Mouse (Mus musculus): ENCODE data around the gene Grin3b. TPM values are rescaled to one million over a fixed set of nuclear protein-coding genes. Genes with fewer than 3 reads are reported as not detected.

The Grin3b gene
- polyA plus RNA-seq, 1 experiment from 2014 or later, result 0.20 TPM

- DNase-seq (ENCODE audit: low spot score), result no peak
Observed at GRCm38 (mm10) chr10:80015583-80015982, 45.1 kb downstream of the Grin3b start.

DNA sequence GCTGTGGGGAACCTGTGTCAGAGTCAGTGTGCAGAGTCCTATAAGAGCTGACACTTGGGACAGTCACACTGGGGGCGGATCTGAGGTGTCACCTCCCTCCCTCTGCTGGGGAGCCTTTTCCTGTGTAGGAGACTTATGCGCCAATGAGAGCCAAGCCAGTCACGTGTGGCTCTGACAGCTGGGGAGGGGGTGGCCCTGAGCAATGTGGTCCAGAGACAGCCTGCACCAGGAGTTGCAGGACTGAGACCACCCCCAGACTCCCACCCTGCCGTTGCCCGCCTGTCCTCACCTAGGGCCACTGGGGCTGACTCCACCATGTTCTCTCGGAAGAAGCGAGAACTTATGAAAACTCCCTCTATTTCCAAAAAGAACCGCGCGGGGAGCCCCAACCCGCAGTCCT, 46.0 kb downstream of the Grin3b start, which contains the start of gene Arhgap45:
Gene Arhgap45, plus strand, starts transcription at position 143 of the 400 bp plus-strand sequence.
- peak; percentile 94 for DNase-seq (ENCODE audit: low spot score)

DNA sequence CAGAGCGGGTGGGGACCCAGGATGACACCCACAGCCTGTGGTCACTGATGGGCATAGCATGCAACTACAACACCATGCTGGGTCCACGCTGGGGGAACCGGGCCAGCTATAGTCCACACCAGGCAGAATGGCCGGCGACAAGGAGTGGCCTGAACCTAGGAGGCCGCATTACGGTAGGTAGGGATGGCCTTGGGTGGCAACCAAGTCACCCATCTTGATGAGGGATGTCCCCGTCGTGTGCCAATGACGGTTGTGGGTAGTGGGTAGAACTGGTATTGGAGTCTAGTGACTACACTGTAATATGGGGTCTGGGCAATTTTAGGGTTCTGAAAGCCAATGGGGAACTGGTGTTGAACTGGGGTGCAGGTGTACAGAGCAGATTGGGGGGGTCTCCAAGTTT, 46.4 kb downstream of the Grin3b start:
- no peak for DNase-seq (ENCODE audit: low spot score)

DNA sequence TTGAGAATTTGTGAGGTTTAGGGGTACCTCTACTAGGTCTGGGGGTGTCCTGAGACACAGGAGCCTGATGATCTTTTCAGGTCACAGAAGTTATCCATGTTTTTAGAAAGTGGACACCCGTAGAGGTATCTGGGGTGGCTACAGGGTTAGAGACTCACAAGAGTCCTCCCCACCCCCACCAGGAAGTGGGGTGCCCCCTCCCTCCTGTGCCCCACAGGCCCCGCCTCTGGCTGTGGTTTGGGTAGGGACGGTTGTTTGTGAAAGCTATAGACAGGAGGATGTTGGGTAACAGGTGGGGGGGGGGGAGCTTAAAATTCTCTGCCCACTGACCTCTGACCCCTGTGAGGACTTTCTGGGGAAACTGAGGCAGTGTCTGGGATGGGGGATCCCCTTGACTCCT, 46.8 kb downstream of the Grin3b start:
- peak; percentile 96 for DNase-seq (ENCODE audit: low spot score)

- DNase-seq (ENCODE audit: low spot score), result peak; percentile 62
Observed at GRCm38 (mm10) chr10:80017771-80018170, 47.3 kb downstream of the Grin3b start.

DNA sequence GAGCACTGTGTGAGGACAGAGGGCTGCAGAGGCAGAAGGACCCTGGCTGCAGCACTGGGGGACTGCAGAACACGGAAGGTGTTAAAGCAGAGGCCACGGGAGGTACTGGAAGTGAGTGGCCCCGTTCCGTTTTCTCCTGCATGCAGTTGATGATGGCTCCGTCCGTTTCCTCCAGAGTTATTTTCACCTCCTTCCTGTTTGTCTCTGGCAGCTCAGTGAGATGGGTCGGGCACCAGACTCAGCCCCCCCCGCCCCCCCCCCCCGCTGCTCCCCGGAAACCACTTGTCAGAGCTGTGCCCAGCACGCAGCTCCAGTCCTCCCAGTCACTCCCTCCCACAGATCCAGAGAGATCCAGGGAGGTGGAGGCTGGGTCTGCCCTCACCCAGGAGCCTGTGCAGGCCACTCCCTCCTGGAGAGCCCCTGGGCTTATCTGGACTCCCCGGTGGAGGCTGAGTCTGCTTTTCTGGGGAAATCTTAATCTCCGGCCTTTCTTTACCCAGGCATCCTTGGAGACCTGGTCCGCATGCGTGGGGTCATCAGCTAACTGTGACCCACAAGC, 48.3 kb downstream of the Grin3b start:
- peak; percentile 65 for DNase-seq (ENCODE audit: low spot score)

GRCm38 (mm10) chr10:80019471-80020131, 49.1 kb downstream of the Grin3b start:
- no peak for DNase-seq (ENCODE audit: low spot score)

GRCm38 (mm10) chr10:80020191-80020590, 49.7 kb downstream of the Grin3b start:
- DNase-seq (ENCODE audit: low spot score), result no peak

- no peak for DNase-seq (ENCODE audit: low spot score)
Observed at GRCm38 (mm10) chr10:80020603-80021319, 50.2 kb downstream of the Grin3b start.

GRCm38 (mm10) chr10:80021320-80021641, 50.8 kb downstream of the Grin3b start:
- DNase-seq (ENCODE audit: low spot score), result no peak

GRCm38 (mm10) chr10:80022164-80022563, 51.6 kb downstream of the Grin3b start:
- DNase-seq (ENCODE audit: low spot score), result peak; percentile 64

GRCm38 (mm10) chr10:80022806-80023205, 52.3 kb downstream of the Grin3b start:
- DNase-seq (ENCODE audit: low spot score), result no peak

DNA sequence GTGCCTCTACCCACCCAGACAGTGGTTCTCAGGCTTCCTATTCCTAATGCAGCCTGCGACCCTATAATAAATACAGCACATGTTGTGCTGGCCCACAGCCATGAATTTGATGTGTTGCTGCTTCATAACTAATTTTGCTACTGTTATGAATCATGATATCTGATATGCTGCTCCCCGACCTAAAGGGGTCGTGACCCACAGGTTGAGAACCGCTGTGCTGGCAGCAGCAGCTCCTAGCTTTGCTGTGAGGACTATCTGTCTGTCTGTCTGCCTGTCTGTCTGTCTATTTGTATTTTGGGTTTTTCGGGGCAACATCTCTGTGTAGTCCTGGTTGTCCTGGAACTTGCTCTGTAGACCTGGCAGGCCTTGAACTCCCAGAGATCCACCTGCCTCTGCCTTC, 53.2 kb downstream of the Grin3b start:
- DNase-seq (ENCODE audit: low spot score), result no peak

DNA sequence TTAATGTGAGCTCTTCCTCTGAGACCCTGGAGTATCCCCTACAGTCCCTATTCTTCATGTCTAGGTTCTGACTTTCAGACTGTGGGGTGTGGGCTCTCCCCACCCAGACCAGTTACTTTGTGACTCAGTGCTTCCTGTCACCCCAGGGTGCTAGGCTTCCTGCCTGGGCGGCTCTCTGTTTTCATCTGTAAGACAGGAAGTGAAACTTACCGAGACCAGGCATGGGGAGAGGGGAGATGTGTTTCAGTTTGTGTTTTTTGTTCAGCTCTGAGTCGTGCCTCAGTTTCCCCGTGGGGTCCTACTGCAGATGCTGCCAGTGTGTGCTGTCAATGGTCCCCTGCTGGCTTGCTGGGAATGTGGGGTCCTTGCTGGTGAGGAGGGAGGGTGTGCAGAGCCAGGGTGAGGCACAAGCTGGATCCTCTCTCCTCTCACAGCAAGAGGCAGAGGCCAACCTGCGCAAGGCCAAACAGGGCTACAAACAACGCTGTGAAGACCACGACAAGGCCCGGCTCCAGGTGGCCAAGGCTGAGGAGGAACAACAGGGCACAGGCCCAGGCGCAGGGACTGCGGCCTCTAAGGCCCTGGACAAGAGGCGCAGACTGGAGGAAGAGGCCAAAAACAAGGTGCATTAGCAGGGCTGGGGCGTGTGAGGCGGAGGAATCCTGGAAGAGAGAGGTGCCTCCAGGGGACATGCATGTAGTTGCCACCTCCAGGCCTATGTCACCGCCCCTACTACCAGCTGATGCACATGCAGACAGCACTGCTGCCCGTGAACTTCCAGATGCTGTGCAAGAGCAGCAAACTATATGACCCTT, 53.9 kb downstream of the Grin3b start:
- peak; percentile 83 for DNase-seq (ENCODE audit: low spot score)

GRCm38 (mm10) chr10:80025044-80025347, 54.5 kb downstream of the Grin3b start:
- no peak for DNase-seq (ENCODE audit: low spot score)

- DNase-seq (ENCODE audit: low spot score), result no peak
Observed at GRCm38 (mm10) chr10:80025463-80025862, 54.9 kb downstream of the Grin3b start.

- DNase-seq (ENCODE audit: low spot score), result peak; percentile 39
Observed at GRCm38 (mm10) chr10:80025889-80026288, 55.4 kb downstream of the Grin3b start.

Other genes with a start within 250 kb of the Grin3b start
- 35.2 and 39.5 TPM in 2 replicates for gene Polrmt, start 224.1 kb upstream of the Grin3b start, polyA plus RNA-seq (2015; fragmentation: Nextera tagmentation; extraction: Ambion mirVana)
- 0.23 TPM in 1 of 2 replicates, not detected in the other for gene Fgf22, start 215.6 kb upstream of the Grin3b start, polyA plus RNA-seq (2015; fragmentation: Nextera tagmentation; extraction: Ambion mirVana)
- 74.1 and 80.0 TPM in 2 replicates for gene Rnf126, start 203.8 kb upstream of the Grin3b start, polyA plus RNA-seq (2015; fragmentation: Nextera tagmentation; extraction: Ambion mirVana)
- 5.4 and 6.0 TPM in 2 replicates for gene Fstl3, start 193.4 kb upstream of the Grin3b start, polyA plus RNA-seq (2015; fragmentation: Nextera tagmentation; extraction: Ambion mirVana)
- gene Prss57, start 179.8 kb upstream of the Grin3b start, polyA plus RNA-seq (2015; fragmentation: Nextera tagmentation; extraction: Ambion mirVana), result 31.6 and 32.5 TPM in 2 replicates
- gene Palm, start 177.1 kb upstream of the Grin3b start, polyA plus RNA-seq (2015; fragmentation: Nextera tagmentation; extraction: Ambion mirVana), result 50.5 and 51.3 TPM in 2 replicates
- gene Misp, start 149.7 kb upstream of the Grin3b start, polyA plus RNA-seq (2015; fragmentation: Nextera tagmentation; extraction: Ambion mirVana), result 7.5 and 10.5 TPM in 2 replicates
- gene Ptbp1, start 116.3 kb upstream of the Grin3b start, polyA plus RNA-seq (2015; fragmentation: Nextera tagmentation; extraction: Ambion mirVana), result 217 and 246 TPM in 2 replicates
- 1.7 TPM in 2 replicates for gene Prtn3, start 96.2 kb upstream of the Grin3b start, polyA plus RNA-seq (2015; fragmentation: Nextera tagmentation; extraction: Ambion mirVana)
- gene Plppr3, start 96.1 kb upstream of the Grin3b start, polyA plus RNA-seq (2015; fragmentation: Nextera tagmentation; extraction: Ambion mirVana), result 3.3 and 3.4 TPM in 2 replicates
- 0.30 and 0.74 TPM in 2 replicates for gene Elane, start 84.5 kb upstream of the Grin3b start, polyA plus RNA-seq (2015; fragmentation: Nextera tagmentation; extraction: Ambion mirVana)
- 4.2 TPM in 1 of 2 replicates, not detected in the other for gene Cfd, start 79.9 kb upstream of the Grin3b start, polyA plus RNA-seq (2015; fragmentation: Nextera tagmentation; extraction: Ambion mirVana)
- 32.6 and 39.1 TPM in 2 replicates for gene Med16, start 61.8 kb upstream of the Grin3b start, polyA plus RNA-seq (2015; fragmentation: Nextera tagmentation; extraction: Ambion mirVana)
- 5.3 and 15.5 TPM in 2 replicates for gene Gm26602, start 59.9 kb upstream of the Grin3b start, polyA plus RNA-seq (2015; fragmentation: Nextera tagmentation; extraction: Ambion mirVana)
- gene Kiss1r, start 53.7 kb upstream of the Grin3b start, polyA plus RNA-seq (2015; fragmentation: Nextera tagmentation; extraction: Ambion mirVana), result 0.48 and 1.2 TPM in 2 replicates
- 129 and 131 TPM in 2 replicates for gene R3hdm4, start 49.5 kb upstream of the Grin3b start, polyA plus RNA-seq (2015; fragmentation: Nextera tagmentation; extraction: Ambion mirVana)
- gene Arid3a, start 43.7 kb upstream of the Grin3b start, polyA plus RNA-seq (2015; fragmentation: Nextera tagmentation; extraction: Ambion mirVana), result 3.7 TPM in 2 replicates
- 77.5 and 85.8 TPM in 2 replicates for gene Wdr18, start 10.6 kb upstream of the Grin3b start, polyA plus RNA-seq (2015; fragmentation: Nextera tagmentation; extraction: Ambion mirVana)
- 19.4 and 25.8 TPM in 2 replicates for gene Tmem259, start 13.6 kb downstream of the Grin3b start, polyA plus RNA-seq (2015; fragmentation: Nextera tagmentation; extraction: Ambion mirVana)
- 137 and 152 TPM in 2 replicates for gene Cnn2, start 17.9 kb downstream of the Grin3b start, polyA plus RNA-seq (2015; fragmentation: Nextera tagmentation; extraction: Ambion mirVana)
- 5.2 and 5.8 TPM in 2 replicates for gene Abca7, start 25.8 kb downstream of the Grin3b start, polyA plus RNA-seq (2015; fragmentation: Nextera tagmentation; extraction: Ambion mirVana)
- 179 and 206 TPM in 2 replicates for gene Arhgap45, start 45.9 kb downstream of the Grin3b start, polyA plus RNA-seq (2015; fragmentation: Nextera tagmentation; extraction: Ambion mirVana)
- gene Polr2e, start 69.1 kb downstream of the Grin3b start, polyA plus RNA-seq (2015; fragmentation: Nextera tagmentation; extraction: Ambion mirVana), result 153 and 158 TPM in 2 replicates
- 640 and 681 TPM in 2 replicates for gene Gpx4, start 76.5 kb downstream of the Grin3b start, polyA plus RNA-seq (2015; fragmentation: Nextera tagmentation; extraction: Ambion mirVana)
- gene Sbno2, start 134.9 kb downstream of the Grin3b start, polyA plus RNA-seq (2015; fragmentation: Nextera tagmentation; extraction: Ambion mirVana), result 18.3 and 19.7 TPM in 2 replicates
- gene Stk11, start 145.1 kb downstream of the Grin3b start, polyA plus RNA-seq (2015; fragmentation: Nextera tagmentation; extraction: Ambion mirVana), result 18.2 and 23.2 TPM in 2 replicates
- gene Atp5d, start 167.9 kb downstream of the Grin3b start, polyA plus RNA-seq (2015; fragmentation: Nextera tagmentation; extraction: Ambion mirVana), result 588 TPM in 2 replicates
- gene Cbarp, start 170.1 kb downstream of the Grin3b start, polyA plus RNA-seq (2015; fragmentation: Nextera tagmentation; extraction: Ambion mirVana), result 3.5 and 4.3 TPM in 2 replicates
- gene Midn, start 177.6 kb downstream of the Grin3b start, polyA plus RNA-seq (2015; fragmentation: Nextera tagmentation; extraction: Ambion mirVana), result 13.1 and 18.8 TPM in 2 replicates
- 226 and 376 TPM in 2 replicates for gene Cirbp, start 195.3 kb downstream of the Grin3b start, polyA plus RNA-seq (2015; fragmentation: Nextera tagmentation; extraction: Ambion mirVana)
- 15.3 and 15.4 TPM in 2 replicates for gene 1600002K03Rik, start 202.2 kb downstream of the Grin3b start, polyA plus RNA-seq (2015; fragmentation: Nextera tagmentation; extraction: Ambion mirVana)
- 1.2 and 1.6 TPM in 2 replicates for gene Efna2, start 208.8 kb downstream of the Grin3b start, polyA plus RNA-seq (2015; fragmentation: Nextera tagmentation; extraction: Ambion mirVana)

Measured in thymus, postnatal 0 days (tissue).